Mouse (Mus musculus) liver, embryonic 13.5 days (tissue): Measurements from ENCODE around the gene Gm45837. TPM values are rescaled to one million over a fixed set of nuclear protein-coding genes. Genes with fewer than 3 reads are reported as not detected.

Source experiments
- ATAC-seq: fragments of 200-750 bp; cut with Nextera tagmentation; 2 replicates; pipeline ENCODE4 v1.8.0; 2017; ENCODE audit warnings: low read depth, mild to moderate bottlenecking, moderate number of reproducible peaks, moderate library complexity
- DNase-seq: peaks from one replicate; pipeline ENCODE4 v3.0.0; 2022
- H3K27ac ChIP-seq: fragments of 300-500 bp; sonication (generic); 2 replicates; pipeline ENCODE4 v1.5.1; 2015; ENCODE audit warnings: moderate library complexity, mild to moderate bottlenecking, inconsistent platforms
- H3K27me3 ChIP-seq: fragments of 300-500 bp; sonication (generic); 2 replicates; pipeline ENCODE4 v1.6.1; 2015; ENCODE audit warnings: mild to moderate bottlenecking, inconsistent platforms
- H3K36me3 ChIP-seq: fragments of 300-500 bp; sonication (generic); 2 replicates; pipeline ENCODE4 v1.6.1; 2015; ENCODE audit warnings: mild to moderate bottlenecking, inconsistent platforms
- H3K4me1 ChIP-seq: fragments of 300-500 bp; sonication (generic); replicated peaks from 2 replicates; pipeline ENCODE4 v1.6.1; 2015; ENCODE audit warnings: inconsistent platforms
- H3K4me2 ChIP-seq: fragments of 300-500 bp; sonication (generic); 2 replicates; pipeline ENCODE4 v1.6.1; 2015; ENCODE audit warnings: inconsistent platforms, mild to moderate bottlenecking, moderate library complexity
- H3K4me3 ChIP-seq: fragments of 300-500 bp; sonication (generic); replicated peaks from 2 replicates; pipeline ENCODE4 v1.5.1; 2015; ENCODE audit warnings: mild to moderate bottlenecking, inconsistent platforms
- H3K9ac ChIP-seq: fragments of 300-500 bp; sonication (generic); 2 replicates; pipeline ENCODE4 v1.6.1; 2015; ENCODE audit warnings: mild to moderate bottlenecking, inconsistent platforms
- H3K9me3 ChIP-seq: fragments of 300-500 bp; sonication (generic); replicated peaks from 2 replicates; pipeline ENCODE4 v1.6.1; 2016; ENCODE audit warnings: inconsistent platforms
- WGBS: fragments of 180-500 bp; shearing (Covaris S2); methylation state at CpG from one replicate; pipeline ENCODE4 v1.1.7; 2015; ENCODE audit not compliant: insufficient replicate concordance; 5-methylcytosine and 5-hydroxymethylcytosine counted together
- polyA plus RNA-seq: library from polyadenylated mRNA; unstranded; fragments of >200 nt; fragmentation: Nextera tagmentation; extraction: Ambion mirVana; gene quantifications from 2 replicates; pipeline ENCODE4 v1.2.1, GENCODE M21; 2015

Gm45837 gene
- polyA plus RNA-seq, 1 experiment from 2014 or later: 3.1 TPM

DNA sequence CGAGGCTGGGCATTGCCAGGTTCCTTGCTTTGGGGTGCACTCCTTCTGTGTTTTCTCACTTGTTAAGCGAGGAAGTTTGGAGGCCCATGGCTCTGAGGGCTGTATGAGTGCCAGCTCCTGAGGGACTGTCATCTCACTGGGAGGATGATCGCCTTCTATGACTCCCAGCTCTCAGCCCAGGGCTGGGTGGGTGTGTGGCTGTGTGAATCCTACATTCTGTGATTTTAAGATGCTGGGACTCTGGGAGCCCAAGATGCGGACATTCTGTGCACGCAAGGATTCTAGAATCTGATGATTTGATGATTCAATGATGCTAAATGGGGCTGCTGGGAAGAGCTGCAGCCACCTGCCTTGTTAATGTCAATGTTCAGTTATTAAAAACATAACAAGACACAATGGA lies 46.6 kb downstream of the Gm45837 start:
- WGBS: 56% methylated on average over 5 of the region's 5 CpGs
- H3K9ac ChIP-seq: no peak overlapping the region
- no peaks in the 10 kb centered on the region for H3K4me1 ChIP-seq
- H3K27me3 ChIP-seq: peaks cover 25% of the 10 kb centered on the region
- H3K27ac ChIP-seq: no peak overlapping the region
- H3K4me3 ChIP-seq: no peak overlapping the region
- H3K4me2 ChIP-seq: no peak overlapping the region
- no peak for ATAC-seq
- H3K9me3 ChIP-seq: no peaks in the 10 kb centered on the region
- no peaks in the 10 kb centered on the region for H3K36me3 ChIP-seq
- no peak for DNase-seq

DNA sequence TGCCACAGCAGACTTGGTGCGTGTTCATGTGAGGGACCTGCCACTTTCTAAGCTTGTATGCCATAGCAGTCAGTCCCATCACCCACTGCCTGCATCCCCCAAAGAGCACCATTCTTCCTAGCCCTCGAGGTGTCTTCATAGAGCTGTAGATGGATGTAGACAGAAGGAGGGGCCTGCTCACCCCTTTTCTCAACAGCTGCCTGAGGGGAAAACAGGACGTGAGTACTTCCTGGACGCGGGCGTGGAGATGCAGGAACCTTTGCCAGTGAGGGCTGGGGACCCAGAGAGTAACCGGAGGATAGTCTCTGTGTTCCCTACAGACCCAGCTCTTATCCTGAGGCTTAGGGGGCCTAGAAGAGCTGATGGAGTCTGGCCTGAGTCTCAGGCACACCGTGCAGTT lies 47.1 kb downstream of the Gm45837 start:
- no peaks in the 10 kb centered on the region for H3K4me1 ChIP-seq
- no peak overlapping the region for H3K4me2 ChIP-seq
- no peaks in the 10 kb centered on the region for H3K36me3 ChIP-seq
- peaks cover 20% of the 10 kb centered on the region for H3K27me3 ChIP-seq
- DNase-seq: no peak
- no peaks in the 10 kb centered on the region for H3K9me3 ChIP-seq
- no peak overlapping the region for H3K4me3 ChIP-seq
- no peak overlapping the region for H3K27ac ChIP-seq
- 25% methylated on average over 8 of the region's 8 CpGs for WGBS
- H3K9ac ChIP-seq: no peak overlapping the region
- ATAC-seq: no peak

DNA sequence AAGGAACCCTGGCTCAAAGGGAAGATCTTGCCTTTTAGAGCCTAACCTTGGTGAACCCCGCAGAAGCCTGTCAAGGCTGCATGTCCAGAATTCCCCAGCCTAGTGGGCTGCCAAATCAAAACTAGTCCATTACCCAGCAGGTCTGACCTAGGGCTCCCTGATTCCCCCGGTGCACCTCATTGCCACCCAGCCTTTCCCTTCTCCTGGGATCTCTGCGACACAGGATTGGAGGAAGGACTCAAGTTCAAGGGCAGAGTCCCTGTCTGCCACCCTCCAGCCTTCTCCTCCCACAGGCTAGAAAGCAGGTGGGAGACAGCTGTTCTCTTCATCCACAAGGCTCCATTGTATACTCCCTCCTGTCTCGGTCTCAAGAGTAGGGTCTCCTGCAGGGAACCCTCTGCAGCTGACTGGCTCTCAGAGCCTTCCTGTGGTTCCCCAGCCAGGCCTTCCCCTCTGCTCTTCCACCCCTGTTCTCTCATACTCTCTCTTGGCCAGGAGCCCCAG lies 47.6 kb downstream of the Gm45837 start:
- H3K36me3 ChIP-seq: no peaks in the 10 kb centered on the region
- WGBS: 63% methylated on average over 4 of the region's 4 CpGs
- ATAC-seq: no peak
- no peak overlapping the region for H3K4me2 ChIP-seq
- DNase-seq: no peak
- no peak overlapping the region for H3K9ac ChIP-seq
- peaks cover 14% of the 10 kb centered on the region for H3K27me3 ChIP-seq
- no peaks in the 10 kb centered on the region for H3K9me3 ChIP-seq
- no peak overlapping the region for H3K4me3 ChIP-seq
- H3K27ac ChIP-seq: no peak overlapping the region
- H3K4me1 ChIP-seq: no peaks in the 10 kb centered on the region

- DNase-seq (no peak), ATAC-seq (no peak)
- no peaks in the 10 kb centered on the region for H3K4me1 ChIP-seq
- WGBS: 49% methylated on average over 9 of the region's 9 CpGs
- H3K9ac ChIP-seq: no peak overlapping the region
- H3K36me3 ChIP-seq: no peaks in the 10 kb centered on the region
- peaks cover 5% of the 10 kb centered on the region; the same call in 1 of the 2 replicates for H3K27me3 ChIP-seq
- no peak overlapping the region for H3K4me3 ChIP-seq
- no peaks in the 10 kb centered on the region for H3K9me3 ChIP-seq
- no peak overlapping the region for H3K4me2 ChIP-seq
- no peak overlapping the region for H3K27ac ChIP-seq
These were observed 48.7 kb downstream of the Gm45837 start for GRCm38 (mm10) chr7:101459305-101459813.

GRCm38 (mm10) chr7:101459923-101460607 lies 49.4 kb downstream of the Gm45837 start:
- Histone ChIP-seq H3K27ac (no peak overlapping the region), H3K9me3 (no peaks in the 10 kb centered on the region), H3K9ac (no peak overlapping the region), H3K4me2 (no peak overlapping the region), H3K27me3 (peaks cover 4% of the 10 kb centered on the region; the same call in 1 of the 2 replicates), H3K4me1 (peaks cover 6% of the 10 kb centered on the region), H3K4me3 (no peak overlapping the region), H3K36me3 (no peaks in the 10 kb centered on the region)
- ATAC-seq (no peak), DNase-seq (no peak)
- WGBS: 35% methylated on average over 10 of the region's 10 CpGs

DNA sequence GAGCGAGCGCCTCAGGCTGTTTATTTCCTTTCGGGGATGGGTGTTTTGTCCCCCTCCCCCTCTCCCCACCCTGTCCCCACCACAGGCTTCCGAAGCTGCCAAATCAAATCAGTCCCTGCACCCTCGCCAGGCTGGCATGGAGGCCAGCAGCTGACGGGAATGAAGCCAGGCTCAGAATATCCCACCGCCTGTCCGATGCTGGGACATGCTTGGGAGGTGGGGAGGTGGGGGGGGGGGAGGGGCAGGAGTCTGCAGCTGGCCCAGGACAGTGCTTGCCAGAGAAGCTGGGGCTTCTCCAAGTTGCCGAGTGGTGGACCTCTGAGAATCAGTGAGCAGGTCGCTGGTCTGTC lies 49.9 kb downstream of the Gm45837 start:
- Histone ChIP-seq H3K4me3 (no peak overlapping the region), H3K36me3 (no peaks in the 10 kb centered on the region), H3K4me2 (no peak overlapping the region), H3K4me1 (peaks cover 11% of the 10 kb centered on the region), H3K27ac (no peak overlapping the region), H3K9me3 (no peaks in the 10 kb centered on the region), H3K27me3 (no peaks in the 10 kb centered on the region; the same call in 1 of the 2 replicates), H3K9ac (no peak overlapping the region)
- 51% methylated on average over 10 of the region's 10 CpGs for WGBS
- DNase-seq: no peak
- no peak for ATAC-seq

GRCm38 (mm10) chr7:101461571-101461970 lies 50.9 kb downstream of the Gm45837 start:
- DNase-seq: no peak
- Histone ChIP-seq H3K9me3 (no peaks in the 10 kb centered on the region), H3K4me2 (no peak overlapping the region), H3K4me3 (no peak overlapping the region), H3K27ac (no peak overlapping the region), H3K36me3 (no peaks in the 10 kb centered on the region), H3K9ac (no peak overlapping the region), H3K27me3 (no peaks in the 10 kb centered on the region), H3K4me1 (peaks cover 13% of the 10 kb centered on the region)
- ATAC-seq: no peak
- WGBS: 66% methylated on average over 11 of the region's 11 CpGs

DNA sequence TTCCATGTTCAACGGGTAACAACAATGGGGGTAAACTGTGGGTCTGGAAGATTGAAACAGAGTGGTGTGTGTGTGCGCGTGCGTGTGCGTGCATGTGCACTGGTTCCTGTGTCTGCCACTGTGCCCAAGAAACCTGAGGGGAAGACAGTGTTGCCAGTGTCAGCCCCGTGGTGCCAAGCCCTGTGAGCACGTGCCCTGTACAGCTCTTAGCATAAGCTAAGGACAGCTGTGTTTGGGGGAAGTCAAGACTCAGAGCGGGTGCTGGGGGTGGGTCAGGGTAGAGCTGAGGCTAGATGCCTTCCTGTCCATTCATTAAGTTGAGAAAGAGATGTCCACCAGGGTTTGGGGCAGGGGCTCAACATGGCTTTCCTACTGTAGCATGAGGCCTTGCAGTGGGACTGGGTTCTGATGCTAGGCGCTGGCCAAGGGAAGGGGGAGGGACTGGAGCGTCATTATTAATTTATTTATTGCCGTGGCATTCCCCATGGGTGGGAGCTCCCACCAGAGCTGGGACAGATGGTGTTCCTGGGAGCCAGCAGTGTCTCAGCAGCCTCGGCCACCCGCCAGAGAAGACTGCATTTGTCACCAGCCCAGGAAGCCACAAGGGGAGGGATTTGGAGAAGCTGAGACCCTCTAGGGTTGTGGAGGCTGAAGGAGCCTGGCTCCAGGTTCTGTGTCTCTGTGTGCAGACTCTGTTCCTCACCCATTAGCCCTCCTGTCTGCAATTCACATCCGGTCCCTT lies 51.8 kb downstream of the Gm45837 start:
- H3K27ac ChIP-seq: no peak overlapping the region; the same call in 1 of the 2 replicates
- H3K4me1 ChIP-seq: peaks cover 13% of the 10 kb centered on the region
- no peak for ATAC-seq
- no peak overlapping the region for H3K4me3 ChIP-seq
- H3K9ac ChIP-seq: no peak overlapping the region
- no peak overlapping the region for H3K4me2 ChIP-seq
- no peaks in the 10 kb centered on the region for H3K27me3 ChIP-seq
- no peaks in the 10 kb centered on the region for H3K36me3 ChIP-seq
- no peak for DNase-seq
- no peaks in the 10 kb centered on the region for H3K9me3 ChIP-seq
- WGBS: 50% methylated on average over 14 of the region's 14 CpGs

DNA sequence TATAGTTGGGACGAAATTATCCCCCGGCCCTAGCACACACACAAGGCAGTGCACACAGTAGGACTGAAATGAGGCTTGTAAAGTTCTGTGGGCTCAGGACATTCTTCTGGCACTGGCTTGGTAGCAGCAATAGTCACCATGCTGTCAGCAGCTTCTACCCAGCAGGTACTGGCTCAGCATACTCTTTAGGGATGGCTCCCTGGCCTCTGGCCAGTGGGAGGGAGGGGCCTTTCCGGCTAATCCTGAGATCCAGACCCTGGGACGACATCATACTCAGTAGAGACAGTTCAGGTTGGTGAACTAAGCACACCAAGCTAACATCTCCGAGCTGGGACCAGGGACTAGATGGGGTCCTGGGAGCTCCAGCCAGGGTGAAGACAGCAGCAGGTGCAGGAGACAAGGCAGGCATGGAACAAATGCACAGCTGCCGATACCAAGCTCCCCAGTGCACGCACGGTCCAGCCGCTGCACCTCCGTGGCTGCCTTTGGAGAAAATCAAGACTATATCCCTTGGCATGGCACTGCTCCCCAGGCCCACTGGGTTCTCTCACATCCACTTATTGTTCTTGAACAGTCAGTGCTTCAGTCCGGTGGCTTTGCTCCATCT lies 53.1 kb downstream of the Gm45837 start:
- Histone ChIP-seq H3K36me3 (no peaks in the 10 kb centered on the region), H3K9ac (no peak overlapping the region), H3K27ac (no peak overlapping the region), H3K27me3 (no peaks in the 10 kb centered on the region), H3K4me1 (peaks cover 13% of the 10 kb centered on the region), H3K9me3 (no peaks in the 10 kb centered on the region), H3K4me2 (no peak overlapping the region), H3K4me3 (no peak overlapping the region)
- WGBS: 72% methylated on average over 11 of the region's 11 CpGs
- no peak for ATAC-seq
- no peak for DNase-seq

DNA sequence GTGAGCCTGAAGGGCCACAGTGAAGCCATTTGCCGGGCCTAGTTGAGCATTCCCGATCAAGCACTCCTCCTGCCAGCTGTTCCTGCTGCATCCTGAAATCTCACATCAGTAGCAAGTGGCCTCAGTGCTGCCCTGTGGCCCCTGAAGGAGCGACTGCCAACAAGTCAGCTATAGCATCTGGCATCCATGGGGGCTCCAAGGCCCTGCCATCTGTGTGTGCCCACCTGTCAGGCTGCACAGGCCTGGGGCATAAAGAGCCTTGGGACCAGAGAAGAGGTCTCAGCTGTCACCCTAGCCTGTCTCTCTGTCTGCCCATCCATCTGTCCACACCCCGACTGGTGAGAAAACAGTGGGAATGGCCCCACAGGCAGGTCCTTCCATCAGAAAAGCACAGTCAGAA lies 54.2 kb downstream of the Gm45837 start:
- H3K4me1 ChIP-seq: peaks cover 13% of the 10 kb centered on the region
- H3K36me3 ChIP-seq: no peaks in the 10 kb centered on the region
- H3K9me3 ChIP-seq: no peaks in the 10 kb centered on the region
- H3K27me3 ChIP-seq: no peaks in the 10 kb centered on the region
- H3K4me2 ChIP-seq: no peak overlapping the region
- no peak overlapping the region for H3K4me3 ChIP-seq
- H3K9ac ChIP-seq: no peak overlapping the region
- DNase-seq (no peak), ATAC-seq (no peak)
- no peak overlapping the region for H3K27ac ChIP-seq
- 54% methylated on average over 4 of the region's 4 CpGs for WGBS

DNA sequence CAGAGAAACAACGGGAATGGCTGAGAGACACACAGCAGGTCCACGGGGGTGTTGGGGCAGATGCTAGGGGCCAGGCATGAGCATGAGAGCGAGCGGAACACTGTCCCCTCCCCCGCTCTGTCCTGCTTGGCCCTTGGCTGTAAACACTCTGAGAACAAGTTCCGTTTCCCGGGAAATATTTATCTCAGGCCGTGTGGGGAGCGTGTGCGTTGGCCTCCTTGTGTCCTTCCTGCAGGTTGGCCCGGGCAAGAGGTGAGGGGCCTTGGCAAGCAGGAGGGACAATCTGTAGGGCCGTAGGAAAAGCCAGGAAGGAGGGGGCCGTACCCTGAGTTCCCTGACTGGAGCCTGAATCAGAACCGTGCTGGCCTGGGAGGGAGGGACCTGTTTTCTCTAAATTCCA lies 54.7 kb downstream of the Gm45837 start:
- ATAC-seq: peak; percentile 53; the same call in 1 of the 2 replicates
- H3K9ac ChIP-seq: no peak overlapping the region
- no peaks in the 10 kb centered on the region for H3K9me3 ChIP-seq
- DNase-seq: no peak
- H3K27me3 ChIP-seq: no peaks in the 10 kb centered on the region
- peaks cover 13% of the 10 kb centered on the region for H3K4me1 ChIP-seq
- H3K4me2 ChIP-seq: no peak overlapping the region
- 18% methylated on average over 14 of the region's 14 CpGs for WGBS
- no peak overlapping the region for H3K4me3 ChIP-seq
- peak overlapping the region; percentile 32; the same call in 1 of the 2 replicates for H3K27ac ChIP-seq
- H3K36me3 ChIP-seq: no peaks in the 10 kb centered on the region
